Mouse (Mus musculus) liver, postnatal 0 days (tissue): ENCODE results near the gene Msln.

Source experiments
- CTCF ChIP-seq: sonication (generic); IDR thresholded peaks from 2 replicates; pipeline ENCODE4 v1.5.1; 2016; ENCODE audit warnings: antibody characterized with exemption, low read depth
- EP300 ChIP-seq: IDR thresholded peaks from 2 replicates; pipeline ENCODE4 v1.6.1; 2016; ENCODE audit warnings: antibody characterized with exemption, low read depth, mild to moderate bottlenecking

- TF ChIP-seq CTCF (peak; percentile 97), EP300 (no peak)
These were observed 22.1 kb downstream of the Msln start for GRCm38 (mm10) chr17:25732082-25732481.
